Mouse (Mus musculus): Measurements from ENCODE around the gene Ltb4r2.

Ltb4r2 gene

DNA sequence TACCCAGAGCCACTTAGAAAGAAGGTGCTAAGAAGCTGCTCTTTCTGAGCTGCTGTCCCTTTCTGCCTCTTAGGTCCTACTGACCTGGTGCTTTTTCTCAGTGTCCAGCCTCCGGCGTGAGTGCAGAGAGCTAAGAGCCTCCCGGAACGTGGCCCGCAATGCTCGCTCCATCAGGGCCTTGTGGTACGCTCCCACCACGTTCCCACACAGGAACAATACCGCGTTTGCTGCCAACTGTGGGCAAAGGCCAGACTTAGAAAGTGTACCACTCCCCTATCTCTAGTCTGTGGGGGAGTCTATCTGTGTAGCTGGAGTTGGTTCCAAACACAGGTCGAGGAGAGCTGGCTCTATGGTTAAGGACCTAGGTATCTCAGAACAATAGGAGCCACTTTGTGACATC is 19.5 kb downstream of the Ltb4r2 start:
- in situ Hi-C loops (cut with MboI, MseI) = no loop called here

- in situ Hi-C loops (cut with MboI, MseI) = no loop called here
These were observed 20.1 kb downstream of the Ltb4r2 start for GRCm38 (mm10) chr14:55781310-55781709.

DNA sequence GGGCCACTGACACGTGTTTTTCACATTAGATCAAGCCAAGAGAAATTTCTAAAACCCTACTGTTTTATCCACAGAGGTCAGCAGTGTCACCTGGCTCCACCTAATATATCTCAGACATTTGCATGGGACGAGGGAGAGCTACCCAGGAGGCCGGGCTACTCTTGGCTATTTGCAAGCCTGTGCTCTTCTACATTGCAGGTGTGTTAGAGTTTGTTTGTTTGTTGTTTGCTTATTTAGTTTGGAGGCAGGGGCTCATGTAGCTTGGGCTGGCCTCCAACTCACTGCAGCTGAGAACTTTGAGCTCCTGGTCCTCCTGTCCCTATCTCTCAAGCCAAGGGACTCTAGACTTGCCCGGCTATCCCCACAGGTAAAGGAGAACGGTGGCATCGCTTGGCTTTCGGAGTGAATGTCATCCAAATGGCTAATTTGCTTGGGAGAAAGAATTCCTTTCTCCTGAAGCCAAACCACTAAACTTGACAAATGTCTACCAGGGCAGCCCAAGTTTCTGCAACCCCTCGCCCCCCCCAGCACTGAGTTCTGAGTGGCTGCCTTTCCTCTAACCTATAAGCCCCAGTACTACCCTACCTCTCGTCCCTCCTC is 21.2 kb downstream of the Ltb4r2 start:
- in situ Hi-C loops (cut with MboI, MseI) = no loop called here

DNA sequence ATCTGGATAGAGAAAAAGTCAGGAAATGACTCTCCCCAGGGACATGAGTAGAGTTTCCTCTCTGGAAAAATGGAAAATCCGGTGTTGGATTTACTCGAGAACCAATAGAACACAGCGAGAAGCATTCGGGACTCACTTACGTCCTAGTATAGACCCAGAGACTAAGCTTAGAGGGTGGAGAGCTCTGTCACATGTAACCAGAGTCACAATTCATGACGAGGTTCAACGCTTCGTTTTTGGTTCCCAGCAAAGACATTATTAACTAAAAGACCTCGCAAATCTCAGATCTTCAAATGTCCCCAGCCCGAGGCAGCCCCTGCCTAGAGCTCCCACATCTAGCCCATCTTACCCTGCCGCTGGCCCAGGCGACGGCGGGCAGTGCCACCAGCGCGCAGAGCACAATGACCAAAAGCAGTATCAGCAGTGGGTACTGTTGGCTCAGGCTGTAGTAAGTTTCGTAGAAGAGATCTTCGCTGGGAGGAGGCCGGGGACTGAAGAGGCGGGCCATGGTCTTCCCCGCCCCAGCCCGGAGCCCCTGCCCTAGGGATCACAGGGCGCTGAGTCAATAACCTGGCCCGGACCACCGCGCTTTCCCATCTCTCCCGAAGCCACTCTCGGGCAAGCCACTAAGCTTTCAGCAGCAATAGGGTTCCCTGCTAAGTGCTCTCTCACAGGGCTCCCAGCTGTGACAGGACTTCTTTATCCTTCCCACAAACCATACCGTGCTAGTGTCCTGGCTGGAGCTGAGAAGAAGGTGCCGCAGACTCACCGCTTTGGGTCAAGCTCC is 22.1 kb downstream of the Ltb4r2 start:
- in situ Hi-C loops (cut with MboI, MseI) = no loop called here

DNA sequence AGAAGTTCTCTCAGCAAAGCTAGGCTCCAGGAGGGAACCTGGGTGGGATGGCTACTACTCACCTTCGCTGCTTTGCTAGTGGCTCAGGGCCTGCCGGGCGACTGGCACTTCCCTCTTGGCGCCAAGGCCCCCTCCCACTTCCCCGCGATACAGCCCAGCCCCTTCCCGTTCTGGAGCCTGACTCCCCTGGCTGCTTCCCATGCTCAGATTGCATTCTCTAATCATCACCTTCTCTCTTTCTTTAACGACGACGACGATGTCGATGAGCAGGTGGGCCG is 22.7 kb downstream of the Ltb4r2 start, which contains the start of gene Adcy4:
Adcy4 (minus strand) TSS at position 138 of the 278 bp plus-strand sequence.
- in situ Hi-C loops (cut with MboI, MseI) = no loop called here

DNA sequence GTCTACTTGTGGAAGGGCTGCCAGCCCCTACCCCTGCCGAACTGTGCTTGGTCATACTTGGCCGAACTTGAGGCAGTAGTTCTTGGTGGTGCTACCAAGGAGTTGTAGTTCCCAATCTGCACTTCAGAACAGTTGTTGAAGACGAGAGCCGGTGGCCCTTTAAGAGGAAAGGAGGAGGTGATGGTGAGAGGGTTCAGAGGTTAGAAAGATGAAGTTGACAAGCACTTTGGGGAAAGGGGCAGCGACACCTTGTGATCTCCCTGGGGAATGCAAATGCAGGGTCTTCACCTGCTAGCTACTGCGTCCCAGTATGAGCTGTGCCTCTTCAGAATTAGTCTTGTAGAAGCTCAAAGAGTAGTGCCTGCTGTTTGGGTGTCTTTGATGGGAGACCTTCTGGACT is 24.0 kb downstream of the Ltb4r2 start:
- in situ Hi-C loops (cut with MboI, MseI) = no loop called here

- in situ Hi-C loops (cut with MboI, MseI) = no loop called here
These were observed 26.5 kb downstream of the Ltb4r2 start for GRCm38 (mm10) chr14:55787731-55788130.

DNA sequence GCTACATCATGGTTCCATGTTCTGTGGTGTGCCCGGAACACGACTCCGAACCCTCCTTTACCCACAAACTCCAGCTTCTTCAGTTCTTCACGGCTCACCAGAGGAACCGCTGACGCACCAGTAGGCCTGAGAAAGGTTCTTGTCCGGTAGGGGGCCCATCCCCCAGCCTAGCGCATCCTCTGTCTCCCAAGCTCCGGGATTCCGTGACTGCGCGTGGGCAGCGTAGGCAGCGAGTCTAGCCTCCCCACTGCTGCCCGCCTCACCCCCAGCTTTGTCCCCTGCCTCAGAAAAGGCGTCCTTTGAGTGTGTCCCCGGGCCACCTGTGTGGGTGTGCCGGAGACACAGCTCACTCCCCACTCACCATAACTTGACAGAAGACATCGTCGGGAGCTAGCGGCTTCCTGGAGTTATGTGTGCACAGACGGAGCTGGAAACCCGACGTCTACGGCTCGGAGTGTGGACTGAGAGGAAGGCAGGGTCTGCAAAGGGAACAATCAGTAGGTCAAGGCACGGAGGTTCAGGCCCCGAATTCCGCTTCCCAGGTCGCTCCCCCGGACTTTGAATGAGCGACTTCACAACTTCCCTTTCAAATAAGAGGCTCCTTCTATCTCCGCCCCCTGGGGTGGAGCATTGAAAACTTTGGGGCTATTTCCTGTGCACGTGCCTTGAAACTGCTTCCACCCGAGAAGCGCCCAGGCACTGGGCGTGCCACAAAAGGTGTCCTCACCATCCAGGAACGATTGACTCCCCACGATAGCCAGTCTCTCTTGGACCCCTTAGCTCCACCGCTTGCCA is 27.2 kb downstream of the Ltb4r2 start, which contains the start of gene Ripk3:
Ripk3 (minus strand) TSS at position 610 of the 795 bp plus-strand sequence.
- in situ Hi-C loops (cut with MboI, MseI) = no loop called here

DNA sequence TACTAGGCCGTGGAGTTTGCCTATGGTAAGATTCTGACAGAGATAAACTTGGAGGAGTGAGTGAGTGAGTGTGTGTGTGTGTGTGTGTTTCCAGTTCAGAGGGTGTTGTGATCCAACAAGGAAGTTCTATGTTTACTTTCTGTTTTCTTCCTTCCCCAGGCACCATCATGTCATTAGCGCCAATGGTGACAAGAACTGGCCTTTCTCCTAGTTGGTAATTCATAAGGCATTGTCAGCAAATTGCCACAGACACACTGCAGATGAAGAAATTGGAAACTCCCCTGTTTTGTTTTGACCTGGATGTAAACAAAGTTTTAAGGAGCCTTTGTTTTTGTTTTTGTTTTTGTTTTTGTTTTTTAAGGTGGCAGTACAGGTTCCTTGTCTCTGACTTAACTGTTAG is 32.2 kb downstream of the Ltb4r2 start:
- in situ Hi-C loops (cut with MboI, MseI) = no loop called here

DNA sequence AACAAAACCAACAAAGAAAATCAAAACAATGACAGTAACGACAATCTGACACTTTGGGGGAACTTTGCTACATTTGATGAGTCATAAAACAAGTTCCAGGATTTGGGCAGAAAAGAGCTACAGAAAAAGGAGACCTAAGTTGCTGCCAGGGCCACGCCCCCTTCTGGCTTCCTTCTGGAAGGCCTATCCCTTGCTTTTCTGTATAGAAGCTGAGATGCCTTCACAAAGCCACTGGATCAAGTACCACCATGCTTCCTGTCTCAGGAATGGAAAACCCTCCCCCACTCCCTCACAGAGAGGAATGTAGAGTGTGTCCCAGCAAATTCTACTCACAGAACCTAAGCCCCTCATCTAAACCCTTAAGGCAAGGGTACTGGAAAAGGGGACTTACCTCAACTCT is 32.7 kb downstream of the Ltb4r2 start:
- in situ Hi-C loops (cut with MboI, MseI) = no loop called here

GRCm38 (mm10) chr14:55795380-55796163 is 34.3 kb downstream of the Ltb4r2 start:
- in situ Hi-C loops (cut with MboI, MseI) = no loop called here

Measured in T-helper 17 cell (primary cell).